Mouse (Mus musculus) myocyte (in vitro differentiated cells): ENCODE data around the gene Zcrb1. TPM values are rescaled to one million over a fixed set of nuclear protein-coding genes. Genes with fewer than 3 reads are reported as not detected.

Source experiments
- H3K27me3 ChIP-seq: one replicate; pipeline ENCODE4 v1.6.1; 2011; ENCODE audit not compliant: control insufficient read depth, insufficient read depth, insufficient read length
- H3K36me3 ChIP-seq: one replicate; pipeline ENCODE4 v1.6.1; 2011; ENCODE audit not compliant: control insufficient read depth, insufficient read depth
- H3K4me2 ChIP-seq: one replicate; pipeline ENCODE4 v1.6.1; 2011; ENCODE audit warnings: low read depth, control low read depth
- H3K4me3 ChIP-seq: one replicate; pipeline ENCODE4 v1.5.1; 2011; ENCODE audit warnings: mild to moderate bottlenecking, control low read depth, moderate library complexity
- H3K79me2 ChIP-seq: one replicate; pipeline ENCODE4 v1.6.1; 2011; ENCODE audit not compliant: control insufficient read depth, insufficient read depth
- H3ac ChIP-seq: one replicate; pipeline ENCODE4 v1.6.1; 2011; ENCODE audit not compliant: control insufficient read depth, insufficient read length
- CEBPB ChIP-seq: IDR thresholded peaks from 2 replicates; pipeline ENCODE4 v1.6.1; 2011; ENCODE audit warnings: mild to moderate bottlenecking, moderate library complexity; ENCODE audit not compliant: poor library complexity, insufficient read depth, severe bottlenecking
- E2F4 ChIP-seq: IDR thresholded peaks from one replicate; pipeline ENCODE4 v1.6.1; 2011; ENCODE audit warnings: mild to moderate bottlenecking, control low read depth, moderate library complexity; ENCODE audit not compliant: insufficient read depth
- MAX ChIP-seq: IDR thresholded peaks from one replicate; pipeline ENCODE4 v1.6.1; 2011; ENCODE audit warnings: low read depth, mild to moderate bottlenecking, control low read depth
- MYOD1 ChIP-seq, 3 experiments: IDR thresholded peaks; one replicate each; pipeline ENCODE4 v1.6.1; 2011; ENCODE audit warnings: control low read depth in 2 of 3, low read depth in 2 of 3, mild to moderate bottlenecking in 2 of 3, moderate library complexity in 1 of 3; ENCODE audit not compliant: insufficient read length in 2 of 3, control insufficient read depth in 1 of 3
- MYOG ChIP-seq, 3 experiments: IDR thresholded peaks; one replicate each; pipeline ENCODE4 v1.6.1; 2011; ENCODE audit warnings: control low read depth in 2 of 3, low read depth in 2 of 3, mild to moderate bottlenecking in 2 of 3; ENCODE audit not compliant: insufficient read length in 2 of 3, control insufficient read depth in 1 of 3, insufficient read depth in 1 of 3
- POLR2A ChIP-seq: IDR thresholded peaks from one replicate; pipeline ENCODE4 v1.6.1; 2011; ENCODE audit warnings: low read depth, mild to moderate bottlenecking, control low read depth, moderate library complexity; ENCODE audit not compliant: insufficient read length
- POLR2AphosphoS2 ChIP-seq: IDR thresholded peaks from one replicate; pipeline ENCODE4 v1.6.1; 2011; ENCODE audit warnings: low read depth, control low read depth; ENCODE audit not compliant: insufficient read length
- REST ChIP-seq: IDR thresholded peaks from one replicate; pipeline ENCODE4 v1.6.1; 2011; ENCODE audit warnings: mild to moderate bottlenecking, control low read depth, moderate library complexity; ENCODE audit not compliant: insufficient read depth, insufficient read length
- SRF ChIP-seq: IDR thresholded peaks from one replicate; pipeline ENCODE4 v1.6.1; 2011; ENCODE audit warnings: low read depth; ENCODE audit not compliant: control insufficient read depth, insufficient read length
- TCF12 ChIP-seq: IDR thresholded peaks from one replicate; pipeline ENCODE4 v1.6.1; 2011; ENCODE audit warnings: mild to moderate bottlenecking, control low read depth; ENCODE audit not compliant: poor library complexity, insufficient read depth, severe bottlenecking
- TCF3 ChIP-seq: IDR thresholded peaks from one replicate; pipeline ENCODE4 v1.6.1; 2011; ENCODE audit warnings: low read depth, control low read depth; ENCODE audit not compliant: insufficient read length
- USF1 ChIP-seq: IDR thresholded peaks from one replicate; pipeline ENCODE4 v1.6.1; 2011; ENCODE audit warnings: low read depth, mild to moderate bottlenecking, control low read depth, moderate library complexity
- polyA plus RNA-seq: library from polyadenylated mRNA; unstranded; fragments of >200 nt; fragmentation: generic; extraction: Trizol; gene quantifications from one replicate; pipeline ENCODE4 v1.2.1, GENCODE M21; 2012; ENCODE audit warnings: missing spikeins

Gene Zcrb1
- polyA plus RNA-seq, 1 experiment: 91.9 TPM

GRCm38 (mm10) chr15:93433811-93434210 lies 35.7 kb upstream of the Zcrb1 start:
- H3K4me2 ChIP-seq: no peak overlapping the region
- peaks cover 9% of the 10 kb centered on the region for H3K36me3 ChIP-seq
- no peak overlapping the region for H3ac ChIP-seq
- H3K27me3 ChIP-seq: no peaks in the 10 kb centered on the region
- H3K4me3 ChIP-seq: no peak overlapping the region
- TF ChIP-seq USF1: no peak
- TF ChIP-seq SRF: no peak
- no peaks in the 10 kb centered on the region for H3K79me2 ChIP-seq

DNA sequence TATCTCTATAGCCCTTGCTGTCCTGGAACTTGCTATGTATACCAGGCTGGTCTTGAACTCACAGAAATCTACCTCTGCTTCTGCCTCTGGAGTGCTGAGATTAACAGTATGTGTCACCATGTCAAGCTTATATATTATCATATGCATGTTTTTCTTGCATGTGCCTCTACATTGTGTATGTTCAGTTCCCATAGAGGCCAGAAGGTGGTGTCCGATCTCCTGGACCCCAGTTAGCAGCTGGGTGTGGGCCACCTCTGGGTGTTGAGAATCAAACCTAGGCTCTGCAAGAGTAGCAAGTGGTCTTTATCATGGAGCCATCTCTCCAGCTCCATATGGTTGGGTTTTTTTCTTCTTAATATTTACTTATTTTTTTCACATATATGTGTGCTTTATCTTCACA lies 24.4 kb upstream of the Zcrb1 start:
- no peak for TF ChIP-seq TCF12
- no peak for TF ChIP-seq SRF
- TF ChIP-seq MYOD1 (IDR thresholded peaks at IDR 0.05; ENCODE audit: control insufficient read depth in 1 of 3, insufficient read length in 2 of 3, low read depth in 2 of 3): no peak
- no peak for TF ChIP-seq CEBPB
- no peak for TF ChIP-seq MAX
- TF ChIP-seq MYOG (IDR thresholded peaks at IDR 0.05; ENCODE audit: control insufficient read depth in 1 of 3, insufficient read depth in 1 of 3, insufficient read length in 2 of 3, low read depth in 2 of 3): no peak
- TF ChIP-seq POLR2A: no peak
- no peak for TF ChIP-seq USF1
- TF ChIP-seq E2F4: no peak
- no peak for TF ChIP-seq POLR2AphosphoS2
- TF ChIP-seq TCF3: no peak
- TF ChIP-seq REST: no peak
- peaks cover 9% of the 10 kb centered on the region for H3K36me3 ChIP-seq
- H3K79me2 ChIP-seq: peaks cover 11% of the 10 kb centered on the region
- H3K4me3 ChIP-seq: no peak overlapping the region
- no peak overlapping the region for H3K4me2 ChIP-seq
- H3K27me3 ChIP-seq: no peaks in the 10 kb centered on the region
- no peak overlapping the region for H3ac ChIP-seq

DNA sequence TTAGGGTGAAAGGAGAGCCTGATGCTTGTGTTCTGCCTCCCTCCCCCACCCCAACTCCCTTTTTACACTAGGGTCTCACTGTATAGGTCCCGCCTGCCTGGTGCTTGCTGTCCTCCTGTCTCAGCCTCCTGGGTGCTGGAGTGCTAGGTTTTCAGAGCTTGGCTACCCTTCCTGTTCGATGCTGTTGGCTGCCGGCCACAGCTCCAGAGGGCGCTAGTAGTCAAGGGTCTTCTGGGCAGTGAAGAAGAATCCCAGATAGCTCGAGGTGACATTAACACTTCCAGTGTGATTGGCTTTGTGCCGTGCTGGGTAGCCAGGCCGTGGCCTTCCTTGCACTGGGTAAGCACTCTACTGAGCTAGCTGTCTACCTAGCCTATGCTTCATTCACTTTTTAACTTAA lies 22.5 kb upstream of the Zcrb1 start:
- peaks cover 9% of the 10 kb centered on the region for H3K36me3 ChIP-seq
- no peak overlapping the region for H3K4me3 ChIP-seq
- no peak overlapping the region for H3ac ChIP-seq

DNA sequence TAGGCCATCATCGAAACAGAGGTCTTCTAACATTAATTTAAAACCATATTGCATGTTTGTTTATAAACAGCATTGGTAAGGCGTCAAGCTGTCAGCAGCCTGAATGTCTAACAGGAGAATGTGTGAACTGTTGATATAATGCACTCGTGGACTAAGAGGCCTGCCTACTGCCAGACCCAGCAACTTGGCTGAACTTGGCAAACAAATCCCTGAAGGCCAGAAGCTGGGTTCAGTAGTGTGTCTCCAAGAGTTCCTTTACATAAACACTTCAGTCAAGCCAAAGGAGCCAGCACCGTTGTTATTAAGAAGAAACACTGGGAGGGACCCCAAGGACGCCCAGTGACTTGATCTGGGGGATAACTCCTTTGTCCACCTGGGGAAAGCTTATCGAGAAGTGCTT lies 18.2 kb upstream of the Zcrb1 start:
- no peaks in the 10 kb centered on the region for H3K27me3 ChIP-seq
- H3K4me3 ChIP-seq: no peak overlapping the region
- H3ac ChIP-seq: no peak overlapping the region
- peaks cover 17% of the 10 kb centered on the region for H3K36me3 ChIP-seq
- no peak for TF ChIP-seq E2F4
- no peak for TF ChIP-seq TCF3
- no peak for TF ChIP-seq CEBPB
- no peak for TF ChIP-seq REST
- no peak for TF ChIP-seq USF1
- no peak for TF ChIP-seq TCF12
- TF ChIP-seq MAX: no peak
- TF ChIP-seq MYOD1 (IDR thresholded peaks at IDR 0.05; ENCODE audit: control insufficient read depth in 1 of 3, insufficient read length in 2 of 3, low read depth in 2 of 3): no peak
- no peak for TF ChIP-seq SRF
- TF ChIP-seq MYOG (IDR thresholded peaks at IDR 0.05; ENCODE audit: control insufficient read depth in 1 of 3, insufficient read depth in 1 of 3, insufficient read length in 2 of 3, low read depth in 2 of 3): no peak
- TF ChIP-seq POLR2AphosphoS2: no peak
- TF ChIP-seq POLR2A: no peak
- H3K4me2 ChIP-seq: no peak overlapping the region
- peaks cover 19% of the 10 kb centered on the region for H3K79me2 ChIP-seq

More for the DNA sequence above, 22.5 kb upstream of the Zcrb1 start:
- Histone ChIP-seq H3K27me3 (no peaks in the 10 kb centered on the region), H3K4me2 (no peak overlapping the region), H3K79me2 (peaks cover 23% of the 10 kb centered on the region)
- TF ChIP-seq CEBPB (no peak), MYOD1 (IDR thresholded peaks at IDR 0.05; ENCODE audit: control insufficient read depth in 1 of 3, insufficient read length in 2 of 3, low read depth in 2 of 3) (no peak), POLR2AphosphoS2 (no peak), MYOG (IDR thresholded peaks at IDR 0.05; ENCODE audit: control insufficient read depth in 1 of 3, insufficient read depth in 1 of 3, insufficient read length in 2 of 3, low read depth in 2 of 3) (no peak), TCF12 (no peak), REST (no peak), E2F4 (no peak), MAX (no peak), TCF3 (no peak)

DNA sequence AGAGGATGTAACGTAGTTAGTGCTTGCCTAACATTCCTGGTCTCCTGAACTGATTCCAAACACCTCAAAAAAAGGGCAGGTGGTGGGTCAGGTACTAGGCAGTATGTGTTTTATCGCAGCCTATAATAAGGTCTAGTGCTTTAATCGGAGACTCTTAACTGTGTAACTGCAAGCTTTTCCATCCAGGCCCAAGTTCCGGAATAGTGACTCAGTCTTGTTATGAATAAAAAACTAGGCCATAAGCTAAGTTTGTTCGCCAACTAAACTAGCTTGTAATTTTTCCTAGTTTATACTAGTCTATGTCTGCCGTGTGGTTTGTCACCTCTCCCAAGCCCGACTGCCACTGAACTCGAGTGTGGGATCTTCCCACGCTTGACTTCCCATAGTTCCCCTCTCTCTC lies 16.3 kb upstream of the Zcrb1 start:
- H3K36me3 ChIP-seq: peaks cover 31% of the 10 kb centered on the region

More for the DNA sequence above, 16.3 kb upstream of the Zcrb1 start:
- Histone ChIP-seq H3K4me2 (no peak overlapping the region), H3K4me3 (no peak overlapping the region), H3K27me3 (no peaks in the 10 kb centered on the region), H3ac (no peak overlapping the region), H3K79me2 (peaks cover 18% of the 10 kb centered on the region)
- TF ChIP-seq TCF3 (no peak), POLR2AphosphoS2 (no peak), MYOD1 (IDR thresholded peaks at IDR 0.05; ENCODE audit: control insufficient read depth in 1 of 3, insufficient read length in 2 of 3, low read depth in 2 of 3) (no peak), USF1 (no peak), CEBPB (no peak), REST (no peak), E2F4 (no peak), SRF (no peak), TCF12 (no peak), MYOG (IDR thresholded peaks at IDR 0.05; ENCODE audit: control insufficient read depth in 1 of 3, insufficient read depth in 1 of 3, insufficient read length in 2 of 3, low read depth in 2 of 3) (no peak), POLR2A (no peak), MAX (no peak)
